In the genomic region with DNA sequence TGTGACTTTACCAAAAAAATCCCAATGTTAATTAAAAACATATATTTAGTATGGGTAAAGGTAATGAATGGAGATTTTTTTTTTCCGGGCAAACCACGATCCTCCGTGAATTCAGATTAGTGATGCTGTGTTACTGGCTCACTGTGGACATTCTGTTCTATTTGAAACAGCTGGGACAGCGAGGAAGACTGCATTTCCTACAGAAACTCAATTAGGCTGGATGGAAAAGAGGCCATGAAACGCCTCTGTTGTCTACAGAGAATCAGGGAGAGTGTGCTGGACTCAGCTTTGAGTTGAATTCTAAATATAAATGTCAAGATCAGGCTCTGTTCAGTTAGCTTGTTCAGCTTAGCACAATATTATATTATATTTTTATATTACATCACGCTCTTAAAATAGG, we compare ENCODE assay signal across 12 mouse cellular contexts.
"Had no signal": no experiment of that assay in that cellular context is flagged by ENCODE, and none has a peak within 500 bp of the region (broad histone marks: within the 10 kb centered on the region; RNA-seq: fewer than 3 reads in every experiment).

No protein-coding gene starts in this region.

- H3K4me1 ChIP-seq: limb, embryonic 10.5 days; liver, embryonic 15.5 days had no signal

- H3K27ac ChIP-seq: limb, embryonic 10.5 days; liver, embryonic 15.5 days; midbrain, embryonic 12.5 days had no signal

- ATAC-seq: intestine, postnatal 0 days had no signal

- H3K4me2 ChIP-seq: liver, embryonic 11.5 days; liver, embryonic 15.5 days; lung, embryonic 14.5 days; midbrain, embryonic 12.5 days had no signal

- H3K27me3 ChIP-seq: liver, embryonic 15.5 days; midbrain, embryonic 12.5 days had no signal

- H3K36me3 ChIP-seq: limb, embryonic 10.5 days; liver, embryonic 15.5 days; midbrain, embryonic 12.5 days had no signal

- H3K9me3 ChIP-seq: limb, embryonic 10.5 days; liver, embryonic 15.5 days; midbrain, embryonic 12.5 days had no signal

- DNase-seq: kidney, adult 8-10 months; kidney, postnatal 25 days; lung, embryonic 14.5 days; lung, postnatal 10 days; lung, postnatal 4 days; thymus, adult 2 months; thymus, postnatal 25 days had no signal

- H3K9ac ChIP-seq: liver, embryonic 15.5 days; lung, embryonic 14.5 days; midbrain, embryonic 12.5 days had no signal

- H3K4me3 ChIP-seq: limb, embryonic 10.5 days; liver, embryonic 15.5 days; midbrain, embryonic 12.5 days had no signal
